Mouse (Mus musculus) midbrain, embryonic 11.5 days (tissue): ENCODE results near the gene Hbp1. TPM values are rescaled to one million over a fixed set of nuclear protein-coding genes. Genes with fewer than 3 reads are reported as not detected.

Experiments used
- ATAC-seq: fragments of 200-750 bp; cut with Nextera tagmentation; 2 replicates; pipeline ENCODE4 v1.8.0; 2017; ENCODE audit warnings: moderate TSS enrichment, moderate library complexity; ENCODE audit not compliant: low FRiP score
- DNase-seq: peaks from one replicate; pipeline ENCODE4 v3.0.0; 2015; ENCODE audit warnings: low spot score; ENCODE audit errors: missing footprints
- H3K27ac ChIP-seq: fragments of 300-500 bp; sonication (generic); 2 replicates; pipeline ENCODE4 v1.5.1; 2014; ENCODE audit warnings: low read depth, low read length
- H3K27me3 ChIP-seq: fragments of 300-500 bp; sonication (generic); 2 replicates; pipeline ENCODE4 v1.6.1; 2014; ENCODE audit warnings: mild to moderate bottlenecking, low read length, moderate library complexity, mixed read lengths; ENCODE audit not compliant: control insufficient read depth, insufficient read depth
- H3K36me3 ChIP-seq: fragments of 300-500 bp; sonication (generic); 2 replicates; pipeline ENCODE4 v1.6.1; 2014; ENCODE audit warnings: mild to moderate bottlenecking, low read length, moderate library complexity, mixed read lengths; ENCODE audit not compliant: control insufficient read depth, insufficient read depth
- H3K4me1 ChIP-seq: fragments of 300-500 bp; sonication (generic); 2 replicates; pipeline ENCODE4 v1.6.1; 2014; ENCODE audit warnings: low read length; ENCODE audit not compliant: control insufficient read depth, insufficient read depth
- H3K4me2 ChIP-seq: fragments of 300-500 bp; sonication (generic); 2 replicates; pipeline ENCODE4 v1.6.1; 2014; ENCODE audit warnings: mild to moderate bottlenecking, moderate library complexity
- H3K4me3 ChIP-seq: fragments of 300-500 bp; sonication (generic); 2 replicates; pipeline ENCODE4 v1.5.1; 2014; ENCODE audit warnings: low read depth, low read length
- H3K9ac ChIP-seq: fragments of 300-500 bp; sonication (generic); 2 replicates; pipeline ENCODE4 v1.6.1; 2014; ENCODE audit warnings: low read length
- H3K9me3 ChIP-seq: fragments of 300-500 bp; sonication (generic); 2 replicates; pipeline ENCODE4 v1.6.1; 2016; ENCODE audit warnings: low read length; ENCODE audit not compliant: control insufficient read depth
- WGBS: fragments of 180-500 bp; shearing (Covaris S2); extraction: QIAGEN DNeasy Blood & Tissue Kit; methylation state at CpG from one replicate; pipeline ENCODE4 v1.1.7; 2014; 5-methylcytosine and 5-hydroxymethylcytosine counted together
- polyA plus RNA-seq: library from polyadenylated mRNA; unstranded; fragments of >200 nt; fragmentation: Nextera tagmentation; extraction: Ambion mirVana; gene quantifications from 2 replicates; pipeline ENCODE4 v1.2.1, GENCODE M21; 2014

Gene Hbp1
- polyA plus RNA-seq, 1 experiment from 2014 or later: 88.8 TPM

- Histone ChIP-seq H3K27me3 (no peaks in the 10 kb centered on the region), H3K4me1 (no peaks in the 10 kb centered on the region), H3K27ac (no peak overlapping the region), H3K4me2 (no peak overlapping the region), H3K4me3 (no peak overlapping the region), H3K9me3 (no peaks in the 10 kb centered on the region), H3K36me3 (peaks cover 3% of the 10 kb centered on the region; the same call in 1 of the 2 replicates), H3K9ac (no peak overlapping the region)
- WGBS: 91% methylated on average over 6 of the region's 6 CpGs
- DNase-seq (no peak), ATAC-seq (no peak)
Observed at GRCm38 (mm10) chr12:31925343-31925742, 25.0 kb downstream of the Hbp1 start.

- no peak overlapping the region for H3K9ac ChIP-seq
- no peaks in the 10 kb centered on the region for H3K4me1 ChIP-seq
- H3K9me3 ChIP-seq: no peaks in the 10 kb centered on the region
- peaks cover 3% of the 10 kb centered on the region; the same call in 1 of the 2 replicates for H3K36me3 ChIP-seq
- H3K4me3 ChIP-seq: no peak overlapping the region
- no peak for ATAC-seq
- no peak overlapping the region for H3K27ac ChIP-seq
- no peaks in the 10 kb centered on the region for H3K27me3 ChIP-seq
- DNase-seq: no peak
- H3K4me2 ChIP-seq: no peak overlapping the region
- WGBS: 90% methylated on average over 3 of the region's 3 CpGs
Observed at GRCm38 (mm10) chr12:31924135-31924534, 26.2 kb downstream of the Hbp1 start.

- Histone ChIP-seq H3K27ac (no peak overlapping the region), H3K9me3 (no peaks in the 10 kb centered on the region), H3K4me2 (no peak overlapping the region), H3K36me3 (peaks cover 3% of the 10 kb centered on the region; the same call in 1 of the 2 replicates), H3K9ac (no peak overlapping the region), H3K4me1 (no peaks in the 10 kb centered on the region), H3K4me3 (no peak overlapping the region), H3K27me3 (no peaks in the 10 kb centered on the region)
- WGBS: 85% methylated on average over 18 of the region's 18 CpGs
- no peak for ATAC-seq
- peak; percentile 75 for DNase-seq
Observed at GRCm38 (mm10) chr12:31920464-31921405, 29.6 kb downstream of the Hbp1 start.

GRCm38 (mm10) chr12:31917245-31917644, 33.1 kb downstream of the Hbp1 start:
- no peak overlapping the region for H3K4me2 ChIP-seq
- H3K9me3 ChIP-seq: no peaks in the 10 kb centered on the region
- no peaks in the 10 kb centered on the region for H3K4me1 ChIP-seq
- DNase-seq: peak; percentile 77
- 91% methylated on average over 5 of the region's 5 CpGs for WGBS
- no peak overlapping the region for H3K9ac ChIP-seq
- H3K36me3 ChIP-seq: no peaks in the 10 kb centered on the region
- no peak overlapping the region for H3K4me3 ChIP-seq
- H3K27me3 ChIP-seq: no peaks in the 10 kb centered on the region
- no peak for ATAC-seq
- no peak overlapping the region for H3K27ac ChIP-seq

- whole genome bisulfite sequencing: 89% methylated on average over 5 of the region's 5 CpGs
- H3K4me3 ChIP-seq: no peak overlapping the region
Observed at GRCm38 (mm10) chr12:31916691-31917090, 33.6 kb downstream of the Hbp1 start.

GRCm38 (mm10) chr12:31913614-31914013, 36.7 kb downstream of the Hbp1 start:
- no peak overlapping the region for H3K4me2 ChIP-seq
- H3K9ac ChIP-seq: no peak overlapping the region
- DNase-seq (peak; percentile 17), ATAC-seq (no peak)
- WGBS: 91% methylated on average over 4 of the region's 4 CpGs
- H3K9me3 ChIP-seq: no peaks in the 10 kb centered on the region
- H3K4me1 ChIP-seq: no peaks in the 10 kb centered on the region
- H3K36me3 ChIP-seq: no peaks in the 10 kb centered on the region
- no peaks in the 10 kb centered on the region for H3K27me3 ChIP-seq
- H3K27ac ChIP-seq: no peak overlapping the region
- no peak overlapping the region for H3K4me3 ChIP-seq

More at GRCm38 (mm10) chr12:31916691-31917090, 33.6 kb downstream of the Hbp1 start:
- no peaks in the 10 kb centered on the region for H3K36me3 ChIP-seq
- no peak overlapping the region for H3K9ac ChIP-seq
- ATAC-seq (no peak), DNase-seq (peak; percentile 54)
- no peaks in the 10 kb centered on the region for H3K4me1 ChIP-seq
- H3K27ac ChIP-seq: no peak overlapping the region
- no peaks in the 10 kb centered on the region for H3K27me3 ChIP-seq
- H3K9me3 ChIP-seq: no peaks in the 10 kb centered on the region
- no peak overlapping the region for H3K4me2 ChIP-seq

- no peak overlapping the region for H3K4me3 ChIP-seq
- H3K4me2 ChIP-seq: no peak overlapping the region
- H3K9me3 ChIP-seq: no peaks in the 10 kb centered on the region
- no peak for ATAC-seq
- WGBS: 79% methylated on average over 6 of the region's 6 CpGs
- H3K9ac ChIP-seq: no peak overlapping the region
- H3K36me3 ChIP-seq: no peaks in the 10 kb centered on the region
- DNase-seq: peak; percentile 70
- no peaks in the 10 kb centered on the region for H3K4me1 ChIP-seq
- H3K27ac ChIP-seq: no peak overlapping the region
- H3K27me3 ChIP-seq: no peaks in the 10 kb centered on the region
Observed at GRCm38 (mm10) chr12:31912966-31913551, 37.3 kb downstream of the Hbp1 start.

- no peak for ATAC-seq
- no peak overlapping the region for H3K4me2 ChIP-seq
- 91% methylated on average over 2 of the region's 2 CpGs for WGBS
- H3K9ac ChIP-seq: no peak overlapping the region
- H3K4me3 ChIP-seq: no peak overlapping the region
- H3K9me3 ChIP-seq: no peaks in the 10 kb centered on the region
- DNase-seq: no peak
- H3K27ac ChIP-seq: no peak overlapping the region
- no peaks in the 10 kb centered on the region for H3K27me3 ChIP-seq
- no peaks in the 10 kb centered on the region for H3K36me3 ChIP-seq
- no peaks in the 10 kb centered on the region; the same call in 1 of the 2 replicates for H3K4me1 ChIP-seq
Observed at GRCm38 (mm10) chr12:31907436-31907835, 42.9 kb downstream of the Hbp1 start.
